Mouse (Mus musculus) lung, adult 18-20 months (tissue): ENCODE data around the gene Cdkn2c.
A peak's percentile ranks its signal among the peaks of the same experiment; 100 is the strongest.

Experiments
- DNase-seq, 2 experiments: peaks; one replicate each; pipeline ENCODE4 v3.0.0; 2022; ENCODE audit warnings: mixed read lengths in 2 of 2

The Cdkn2c gene

GRCm38 (mm10) chr4:109657021-109657850 lies 9.8 kb downstream of the Cdkn2c start:
- DNase-seq, result peak; percentile 33 to 34

GRCm38 (mm10) chr4:109656301-109656700 lies 10.7 kb downstream of the Cdkn2c start:
- no peak for DNase-seq

DNA sequence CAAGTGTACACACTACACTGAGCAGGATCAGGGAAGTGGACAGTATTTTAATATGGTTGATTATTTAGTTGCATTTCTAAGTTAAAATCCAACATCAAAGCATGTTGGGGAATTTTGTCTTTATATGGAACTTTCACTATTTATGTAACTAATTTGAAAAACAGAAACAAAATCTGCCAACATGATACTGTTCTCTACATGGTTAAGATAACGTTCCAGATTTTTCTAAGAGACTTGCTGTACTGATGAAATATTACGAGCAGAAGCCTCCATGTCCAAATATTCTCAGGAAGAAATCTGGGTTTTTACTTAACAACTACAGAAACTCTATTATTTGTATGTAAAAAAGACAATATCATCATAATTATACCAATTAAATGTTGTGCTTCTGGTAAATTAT lies 11.3 kb downstream of the Cdkn2c start:
- DNase-seq, result no peak

DNA sequence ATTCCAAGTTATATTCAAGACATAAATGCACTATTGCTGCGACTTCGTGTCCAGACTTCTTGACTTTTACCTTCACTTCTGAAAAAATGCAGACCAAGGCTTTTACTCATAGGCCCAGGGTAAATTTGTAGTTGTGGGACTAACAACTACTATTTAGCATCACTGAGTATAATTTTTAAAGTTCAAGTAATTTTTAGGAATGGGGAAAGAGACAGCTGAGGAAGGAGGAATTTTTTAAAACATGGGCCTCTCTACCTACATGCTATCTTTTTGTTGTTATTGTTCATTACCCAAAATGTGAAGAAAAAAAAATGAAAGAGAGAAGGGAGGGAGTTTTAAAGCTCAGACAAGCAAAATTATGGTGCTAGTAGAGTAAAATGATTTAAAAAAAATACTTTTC lies 12.3 kb downstream of the Cdkn2c start:
- DNase-seq, result no peak

- no peak for DNase-seq
Measured at GRCm38 (mm10) chr4:109653251-109653650, 13.7 kb downstream of the Cdkn2c start.

- no peak for DNase-seq
Measured at GRCm38 (mm10) chr4:109649331-109649730, 17.7 kb downstream of the Cdkn2c start.

DNA sequence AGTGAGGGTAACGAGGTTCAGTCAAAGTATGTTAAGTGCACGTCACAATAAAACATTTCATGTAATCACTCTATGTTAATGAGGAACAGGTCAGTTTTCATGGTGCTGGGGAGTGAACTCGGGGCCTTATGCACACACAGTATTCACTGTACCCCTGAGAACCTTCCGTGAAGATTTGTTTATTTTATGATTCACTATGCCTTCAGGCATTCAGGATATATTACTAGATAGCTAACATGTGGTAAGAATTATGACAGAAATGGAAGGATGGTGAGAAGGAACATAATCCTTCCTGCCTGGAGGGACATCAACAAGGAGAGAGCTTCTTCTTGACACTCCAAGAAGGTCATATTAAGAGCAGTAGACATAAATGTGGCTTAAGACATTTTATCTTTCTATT lies 19.7 kb downstream of the Cdkn2c start:
- DNase-seq, result no peak

GRCm38 (mm10) chr4:109641451-109641850 lies 25.5 kb downstream of the Cdkn2c start:
- peak; percentile 26 to 45 for DNase-seq

GRCm38 (mm10) chr4:109640141-109640540 lies 26.8 kb downstream of the Cdkn2c start:
- DNase-seq, result peak in 1 of 2 experiments; percentile 19

GRCm38 (mm10) chr4:109639356-109639755 lies 27.6 kb downstream of the Cdkn2c start:
- no peak for DNase-seq

GRCm38 (mm10) chr4:109634971-109635370 lies 32.0 kb downstream of the Cdkn2c start:
- DNase-seq, result no peak

GRCm38 (mm10) chr4:109631029-109631428 lies 36.0 kb downstream of the Cdkn2c start:
- no peak for DNase-seq

GRCm38 (mm10) chr4:109630215-109630614 lies 36.8 kb downstream of the Cdkn2c start:
- DNase-seq, result peak in 1 of 2 experiments; percentile 25

- peak; percentile 40 to 55 for DNase-seq
Measured at GRCm38 (mm10) chr4:109612596-109612995, 54.4 kb downstream of the Cdkn2c start.
